Mouse (Mus musculus) monocyte, adult 5-6 weeks (primary cell): ENCODE data around the gene Tut7. TPM values are rescaled to one million over a fixed set of nuclear protein-coding genes. Genes with fewer than 3 reads are reported as not detected.
"Not testable (repeated sequence)": the region's sequence is repeated elsewhere in the genome, so short reads cannot be mapped to it uniquely, and the experiment has no call there.

Experiments used
- ATAC-seq: fragments of 153-309, 156-312 bp; replicated peaks from 2 replicates; pipeline ENCODE4 v1.8.0; 2017; ENCODE audit warnings: mild to moderate bottlenecking; ENCODE audit not compliant: low TSS enrichment, insufficient number of reproducible peaks, severe bottlenecking, poor library complexity, low FRiP score
- total RNA-seq: library from RNA; stranded (forward); fragments of 200-1000, 200-491, 200-594 nt; gene quantifications from 3 replicates; pipeline ENCODE4 v1.2.3, GENCODE M21; 2017

The Tut7 gene
- total RNA-seq, 1 experiment from 2014 or later = 264 TPM

DNA sequence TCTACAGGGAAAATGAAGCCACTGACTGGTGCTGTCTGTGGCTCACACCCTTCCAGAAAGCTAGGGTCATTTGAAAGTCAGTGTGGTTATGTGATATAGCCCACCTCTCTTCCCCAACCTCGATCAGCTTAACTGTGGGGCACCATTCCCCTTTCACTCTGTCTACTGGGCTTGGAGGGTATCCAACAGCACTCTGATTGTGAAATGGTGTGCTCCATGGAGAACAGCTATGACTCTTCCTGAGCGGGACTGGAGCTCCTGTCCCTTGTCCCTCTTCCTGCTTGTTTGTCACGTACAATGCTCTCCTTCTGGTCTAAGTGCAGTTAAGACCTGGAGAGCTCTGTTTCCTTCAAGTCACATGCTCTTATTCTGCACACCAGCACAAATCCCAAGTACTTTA is 47.8 kb downstream of the Tut7 start:
- ATAC-seq = no peak

- ATAC-seq = peak; percentile 52
Measured at GRCm38 (mm10) chr13:59771257-59771656, 51.7 kb downstream of the Tut7 start.

- no peak for ATAC-seq
Measured at GRCm38 (mm10) chr13:59770847-59771246, 52.1 kb downstream of the Tut7 start.

- ATAC-seq = peak; percentile 59
Measured at GRCm38 (mm10) chr13:59770164-59770562, 52.8 kb downstream of the Tut7 start.

GRCm38 (mm10) chr13:59769296-59770163 is 53.4 kb downstream of the Tut7 start, which contains the start of gene Isca1:
Gene Isca1 (minus strand): TSS chr13:59769810.
- peak; percentile 94 for ATAC-seq

DNA sequence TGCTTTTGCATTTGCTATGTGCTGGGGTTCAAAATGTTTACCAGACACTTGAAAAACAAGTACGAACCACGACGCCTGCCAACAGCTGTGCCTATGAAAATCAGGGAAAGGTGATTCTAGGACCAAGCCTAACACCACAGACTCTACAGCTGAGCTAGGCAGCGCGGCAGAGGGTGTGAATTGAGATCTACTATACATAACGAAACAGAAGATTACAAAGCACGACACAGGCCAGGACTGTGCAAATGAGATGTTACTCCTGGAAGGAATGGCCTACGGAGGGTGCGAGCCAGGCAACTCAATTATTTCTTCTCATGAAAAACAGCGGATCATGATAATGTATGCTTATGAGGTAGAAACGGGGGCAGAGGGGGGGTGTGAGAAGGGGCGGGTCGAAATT is 54.4 kb downstream of the Tut7 start:
- no peak for ATAC-seq

DNA sequence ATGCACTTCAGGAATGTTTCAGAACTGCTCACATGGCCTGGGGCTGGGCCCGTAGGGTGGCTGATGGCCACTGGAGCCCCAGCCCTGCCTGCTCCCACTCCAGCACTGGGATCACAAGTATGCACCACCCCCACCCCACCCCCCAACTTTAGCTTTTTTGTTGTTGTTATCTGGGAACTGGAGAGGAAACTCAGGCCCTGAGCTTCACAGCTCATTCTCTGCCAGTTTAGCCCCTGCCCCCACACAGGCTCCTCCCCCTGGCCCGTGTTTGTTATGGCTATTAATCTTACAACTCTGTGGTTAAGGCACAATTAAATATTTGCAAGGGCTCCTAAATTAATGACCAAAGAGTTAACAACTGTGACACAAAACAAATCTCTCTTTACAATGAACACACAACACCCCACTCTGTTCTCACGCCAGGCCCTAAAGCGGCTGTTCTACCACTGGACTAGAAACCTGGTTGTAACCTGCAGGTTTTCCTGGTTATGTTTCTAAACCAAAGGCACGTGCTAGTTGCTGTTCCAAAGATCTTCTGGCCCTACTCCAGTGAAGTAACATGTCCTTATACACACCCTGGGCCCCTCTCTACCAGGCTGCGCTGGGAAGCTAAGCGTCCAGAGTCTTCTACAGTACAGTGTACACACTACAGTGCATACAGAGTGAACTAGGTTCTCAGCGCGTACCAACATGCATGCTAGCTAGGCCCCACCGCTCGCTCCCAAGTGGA is 56.0 kb downstream of the Tut7 start:
- no peak for ATAC-seq

DNA sequence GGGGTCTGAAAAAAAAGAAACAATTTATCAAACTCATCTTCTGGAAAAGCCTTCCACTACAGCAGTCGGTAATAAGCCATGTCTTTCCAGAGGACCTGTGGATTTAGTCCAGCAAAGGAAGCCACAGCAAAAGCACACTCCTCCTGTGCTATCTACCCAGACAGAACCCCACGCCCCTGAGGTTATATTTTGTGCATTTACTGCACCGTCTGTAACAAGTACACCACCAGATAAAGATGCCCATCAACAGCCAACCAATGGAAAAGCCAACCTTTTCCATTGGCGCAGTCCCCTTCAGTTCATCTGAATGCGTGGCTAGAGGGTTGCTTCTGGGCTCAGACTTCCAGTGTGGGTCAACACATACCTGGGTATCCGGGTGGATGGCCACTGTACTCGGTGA is 60.2 kb downstream of the Tut7 start:
- no peak for ATAC-seq

DNA sequence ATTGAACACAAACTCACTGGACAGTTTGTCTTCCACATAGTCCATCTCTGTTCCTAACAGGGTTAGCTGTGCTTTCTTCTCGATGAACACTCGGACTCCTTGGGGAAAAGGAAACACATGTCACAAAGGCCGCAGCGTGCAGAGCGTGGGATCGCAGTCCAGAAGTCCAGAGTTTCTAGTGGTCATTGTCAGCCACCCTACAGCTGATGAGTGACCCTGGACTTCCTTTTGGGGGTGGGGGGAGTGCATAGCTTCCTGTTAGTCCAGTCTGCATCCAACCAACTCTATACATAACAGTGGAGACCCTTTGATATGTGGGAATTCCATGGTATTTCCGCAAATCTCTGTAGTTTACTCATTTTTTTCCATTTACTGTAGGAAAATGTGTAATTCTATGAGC is 66.0 kb downstream of the Tut7 start:
- no peak for ATAC-seq

GRCm38 (mm10) chr13:59750310-59750709 is 72.6 kb downstream of the Tut7 start:
- ATAC-seq = no peak

- ATAC-seq = peak; percentile 31; the same call in 1 of the 2 replicates
Measured at GRCm38 (mm10) chr13:59746711-59747110, 76.2 kb downstream of the Tut7 start, which contains the start of gene 1700014D04Rik. Gene 1700014D04Rik (minus strand): TSS chr13:59746752.

DNA sequence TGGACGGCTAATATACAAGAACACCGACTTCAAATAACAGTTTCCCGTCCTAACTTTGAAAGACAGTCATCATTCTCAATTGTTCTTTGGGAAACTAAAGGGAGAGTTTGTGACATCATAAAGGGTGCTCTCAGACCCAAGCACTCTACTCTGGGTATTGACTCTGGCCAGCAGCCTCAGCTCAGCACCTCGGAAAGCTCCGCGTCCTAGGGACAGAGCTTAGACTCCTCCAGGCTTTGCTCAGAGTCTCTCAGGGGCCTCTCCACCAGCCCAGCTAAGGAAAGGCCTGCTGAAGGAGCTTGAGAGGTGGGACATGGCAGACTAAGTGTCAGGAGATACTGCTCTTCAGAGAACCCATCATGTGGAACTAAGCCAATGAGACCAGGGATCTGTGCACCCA is 76.8 kb downstream of the Tut7 start:
- no peak for ATAC-seq

DNA sequence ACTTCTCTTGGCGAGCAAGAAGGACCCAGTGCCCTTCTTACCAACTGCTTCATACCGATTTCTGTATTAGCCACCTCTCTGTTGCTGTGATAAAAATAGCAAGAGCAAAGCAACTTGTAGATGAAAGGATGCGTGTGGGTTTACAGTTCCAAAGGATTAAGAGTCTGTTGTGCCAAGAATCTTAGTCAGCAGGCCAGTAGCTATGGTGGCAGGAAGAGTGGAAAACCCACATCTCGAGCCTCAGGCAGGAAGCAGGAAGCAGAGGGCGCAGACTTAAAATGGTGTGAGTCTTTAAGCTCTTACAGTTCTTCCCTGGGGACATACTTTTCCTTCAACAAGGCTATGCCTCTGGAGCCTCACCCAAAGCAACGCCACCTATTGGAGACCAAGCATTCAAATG is 77.5 kb downstream of the Tut7 start:
- no peak for ATAC-seq

GRCm38 (mm10) chr13:59741697-59742096 is 81.2 kb downstream of the Tut7 start:
- no peak for ATAC-seq

DNA sequence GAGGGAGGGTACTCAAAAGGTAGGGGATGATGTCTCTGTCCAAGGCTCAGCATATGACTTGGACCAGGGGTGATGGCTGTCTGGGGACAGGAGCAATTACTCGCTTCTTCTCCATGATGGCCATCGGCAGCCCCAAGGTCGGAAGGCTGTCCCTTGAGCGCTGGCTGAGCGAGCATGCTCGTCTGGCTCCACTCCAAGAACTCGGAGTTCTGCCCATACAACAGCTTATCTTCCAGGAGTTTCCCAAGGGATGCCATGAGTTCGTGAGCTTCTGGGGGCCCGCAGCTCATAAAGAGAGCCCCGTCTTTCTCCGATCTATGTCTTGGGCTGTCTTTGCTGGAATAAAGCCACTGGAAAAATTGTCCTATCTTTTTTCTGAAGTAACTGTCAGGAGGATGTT is 81.9 kb downstream of the Tut7 start:
- ATAC-seq = no peak

DNA sequence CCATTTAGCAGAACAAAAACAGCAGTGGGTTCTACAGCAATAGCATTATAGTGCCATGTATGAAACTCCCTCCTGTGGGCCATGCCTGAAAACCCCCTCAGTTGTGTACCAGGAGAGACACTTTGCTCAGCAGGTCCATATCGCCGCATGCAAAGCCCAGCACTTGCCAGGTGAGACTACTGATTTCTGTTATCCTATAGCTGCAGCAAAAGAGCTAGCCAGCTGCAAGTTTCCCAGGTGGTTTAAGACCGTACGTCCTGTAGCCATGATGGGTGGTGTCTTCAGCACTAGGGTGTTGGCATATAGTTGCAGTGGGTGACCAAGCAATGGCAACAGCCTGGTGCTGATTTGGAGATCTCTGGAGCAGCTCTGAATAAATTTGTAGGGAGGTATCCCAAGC is 83.5 kb downstream of the Tut7 start:
- no peak for ATAC-seq

GRCm38 (mm10) chr13:59738455-59738854 is 84.5 kb downstream of the Tut7 start:
- ATAC-seq = no peak

GRCm38 (mm10) chr13:59735190-59735589 is 87.8 kb downstream of the Tut7 start:
- ATAC-seq = no peak

DNA sequence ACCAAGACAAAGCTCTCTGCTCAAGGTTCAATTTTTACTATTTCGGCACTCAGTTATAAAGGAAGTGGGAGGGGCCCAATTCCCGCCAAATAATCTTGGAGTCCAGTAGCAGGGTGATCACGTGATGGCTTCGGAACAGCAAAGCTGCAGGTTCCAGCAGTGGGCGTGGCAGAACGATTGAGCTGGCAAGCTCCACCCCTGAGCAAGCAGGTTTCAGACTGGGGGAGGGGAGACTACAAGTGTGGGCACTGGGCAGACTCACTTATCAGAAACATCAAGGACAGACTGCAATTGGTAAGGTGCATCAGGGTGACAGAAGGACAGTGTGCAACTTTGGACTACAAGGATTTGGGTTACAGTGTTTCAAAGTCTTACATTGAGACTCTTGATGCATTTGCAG is 88.6 kb downstream of the Tut7 start:
- ATAC-seq = not testable (repeated sequence)

DNA sequence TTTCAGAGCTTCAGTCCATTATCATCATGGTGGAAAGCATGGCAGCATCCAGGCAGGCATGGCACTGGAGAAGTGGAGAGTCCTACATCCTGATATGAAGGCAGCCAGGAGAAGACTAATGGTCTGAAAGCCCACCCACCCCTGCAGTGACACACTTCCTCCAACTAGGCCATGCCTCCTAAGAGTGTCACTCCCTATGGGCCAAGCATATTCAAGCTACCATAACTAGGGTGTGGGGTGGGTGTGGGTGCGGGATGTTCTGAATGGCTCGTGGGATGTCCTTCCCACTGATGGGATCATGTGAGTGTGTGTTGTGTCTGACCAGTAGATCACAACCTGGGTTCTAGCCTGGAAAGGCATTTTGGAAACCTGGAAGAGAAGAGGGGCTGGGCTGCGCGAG is 89.0 kb downstream of the Tut7 start:
- ATAC-seq = no peak
